Mouse (Mus musculus) ES-Bruce4 (cell line): ENCODE data around the gene Lrig1.

ENCODE experiments used
- EP300 ChIP-seq: IDR thresholded peaks from 2 replicates; pipeline ENCODE4 v1.6.1; 2011; ENCODE audit warnings: low read depth, low read length; ENCODE audit not compliant: insufficient read depth
- POLR2A ChIP-seq: IDR thresholded peaks from one replicate; pipeline ENCODE4 v1.8.1; 2011; ENCODE audit warnings: low read length; ENCODE audit not compliant: insufficient read depth

DNA sequence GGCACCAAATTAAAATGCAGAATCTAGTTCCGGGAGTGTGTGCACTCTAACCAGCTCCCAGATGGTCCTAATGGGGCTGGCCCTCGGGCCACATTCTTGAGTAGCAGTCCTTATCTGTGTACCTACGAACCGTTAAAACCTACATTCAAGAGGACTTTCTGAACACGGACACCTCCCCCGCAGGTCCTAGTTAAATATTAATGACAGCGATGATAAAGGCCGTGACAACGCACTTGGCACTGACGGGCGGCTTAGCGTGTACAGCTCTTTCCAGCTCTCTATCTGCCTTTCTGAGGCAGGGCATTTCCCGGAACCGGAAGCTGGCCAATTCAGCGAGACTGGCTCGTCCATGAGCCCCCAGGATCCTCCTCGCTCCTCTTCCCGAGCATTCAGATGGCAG lies 29.9 kb upstream of the Lrig1 start:
- TF ChIP-seq EP300: no peak
- no peak for TF ChIP-seq POLR2A
